Mouse (Mus musculus) brain, embryonic 14.5 days (tissue): ENCODE results near the gene Chd9. TPM values are rescaled to one million over a fixed set of nuclear protein-coding genes. Genes with fewer than 3 reads are reported as not detected.

ENCODE experiments used
- DNase-seq: peaks from one replicate; pipeline ENCODE4 v3.0.0-alpha.2; 2011; ENCODE audit warnings: low read depth
- CTCF ChIP-seq: fragments of 200-500 bp; IDR thresholded peaks from 2 replicates; pipeline ENCODE4 v1.5.1; 2012; ENCODE audit warnings: inconsistent platforms, mild to moderate bottlenecking, moderate library complexity, borderline replicate concordance; ENCODE audit not compliant: insufficient read depth, insufficient read length; ENCODE audit errors: extremely low read depth
- POLR2A ChIP-seq: fragments of 200-500 bp; IDR thresholded peaks from 2 replicates; pipeline ENCODE4 v1.6.1; 2012; ENCODE audit warnings: mild to moderate bottlenecking, inconsistent platforms, borderline replicate concordance; ENCODE audit not compliant: poor library complexity, insufficient read depth, insufficient read length, severe bottlenecking; ENCODE audit errors: extremely low read depth
- polyA plus RNA-seq: library from polyadenylated mRNA; depleted of rRNA; stranded (reverse); fragments of >200 nt; gene quantifications from 2 replicates; pipeline ENCODE4 v1.2.3, GENCODE M21; 2012

Gene Chd9
- polyA plus RNA-seq, 1 experiment = 74.7 TPM

DNA sequence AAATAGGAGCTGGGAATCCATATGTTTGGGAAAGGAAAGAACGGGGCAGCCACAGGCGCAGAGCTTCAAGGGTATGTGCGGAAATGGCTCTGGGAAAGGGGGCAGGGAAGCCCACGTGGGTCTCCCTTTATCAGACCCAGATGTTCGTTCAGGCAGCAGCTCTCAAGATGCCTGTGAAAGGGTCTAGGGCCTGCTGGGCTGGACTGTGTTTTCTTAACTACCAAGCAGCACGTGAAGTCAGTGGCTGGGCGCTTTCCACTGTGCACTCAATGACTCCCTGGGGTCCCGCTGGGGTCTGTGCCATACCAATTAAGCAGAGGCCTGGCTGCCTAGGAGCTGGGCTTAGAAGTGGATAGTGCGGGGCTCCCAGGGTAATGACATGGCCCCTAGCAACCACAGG lies 33.9 kb downstream of the Chd9 start:
- TF ChIP-seq CTCF (no peak), POLR2A (no peak)
- peak; percentile 95 for DNase-seq

GRCm38 (mm10) chr8:90867061-90867460 lies 38.9 kb downstream of the Chd9 start:
- DNase-seq = no peak
- TF ChIP-seq CTCF (no peak), POLR2A (no peak)

DNA sequence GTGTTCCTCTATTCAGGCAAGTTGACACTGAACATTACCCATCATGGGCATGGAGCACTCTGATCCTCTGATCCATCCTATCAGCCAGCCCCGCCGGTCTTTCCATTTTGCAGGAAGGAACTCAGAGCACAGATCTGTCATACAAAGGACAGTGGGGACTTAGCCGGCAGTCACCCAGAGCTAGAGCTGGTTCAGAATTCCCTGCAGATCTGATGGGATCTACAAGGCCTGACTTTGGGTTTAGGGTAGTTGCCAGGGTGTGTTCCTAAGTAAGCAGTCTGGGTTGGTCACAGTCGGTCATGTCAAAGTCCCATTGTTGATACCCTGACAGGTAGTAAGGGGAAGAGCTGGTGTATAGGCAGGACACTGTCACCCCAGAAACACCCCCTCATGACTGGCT lies 39.8 kb downstream of the Chd9 start:
- DNase-seq = no peak
- TF ChIP-seq CTCF (no peak), POLR2A (no peak)

DNA sequence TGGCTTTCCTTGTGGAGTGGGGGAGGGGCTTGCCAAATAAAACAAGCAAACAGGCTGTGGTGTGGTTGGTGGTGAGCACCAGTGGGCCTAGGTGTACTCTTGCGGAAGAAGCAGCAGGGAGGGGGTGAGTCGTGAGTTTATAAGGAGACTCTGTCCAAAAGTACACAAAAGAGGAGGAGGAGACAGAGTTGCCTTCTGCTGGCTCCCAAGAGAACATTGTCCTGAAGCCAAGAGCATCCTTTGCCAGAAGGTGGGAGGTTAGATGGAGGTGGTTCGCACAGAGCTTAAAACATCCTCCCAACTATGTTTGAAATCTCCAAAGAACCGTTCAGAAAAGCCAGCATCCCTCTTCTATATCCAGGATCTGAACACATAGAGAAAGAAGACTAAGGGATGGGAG lies 40.2 kb downstream of the Chd9 start:
- TF ChIP-seq CTCF (no peak), POLR2A (no peak)

DNA sequence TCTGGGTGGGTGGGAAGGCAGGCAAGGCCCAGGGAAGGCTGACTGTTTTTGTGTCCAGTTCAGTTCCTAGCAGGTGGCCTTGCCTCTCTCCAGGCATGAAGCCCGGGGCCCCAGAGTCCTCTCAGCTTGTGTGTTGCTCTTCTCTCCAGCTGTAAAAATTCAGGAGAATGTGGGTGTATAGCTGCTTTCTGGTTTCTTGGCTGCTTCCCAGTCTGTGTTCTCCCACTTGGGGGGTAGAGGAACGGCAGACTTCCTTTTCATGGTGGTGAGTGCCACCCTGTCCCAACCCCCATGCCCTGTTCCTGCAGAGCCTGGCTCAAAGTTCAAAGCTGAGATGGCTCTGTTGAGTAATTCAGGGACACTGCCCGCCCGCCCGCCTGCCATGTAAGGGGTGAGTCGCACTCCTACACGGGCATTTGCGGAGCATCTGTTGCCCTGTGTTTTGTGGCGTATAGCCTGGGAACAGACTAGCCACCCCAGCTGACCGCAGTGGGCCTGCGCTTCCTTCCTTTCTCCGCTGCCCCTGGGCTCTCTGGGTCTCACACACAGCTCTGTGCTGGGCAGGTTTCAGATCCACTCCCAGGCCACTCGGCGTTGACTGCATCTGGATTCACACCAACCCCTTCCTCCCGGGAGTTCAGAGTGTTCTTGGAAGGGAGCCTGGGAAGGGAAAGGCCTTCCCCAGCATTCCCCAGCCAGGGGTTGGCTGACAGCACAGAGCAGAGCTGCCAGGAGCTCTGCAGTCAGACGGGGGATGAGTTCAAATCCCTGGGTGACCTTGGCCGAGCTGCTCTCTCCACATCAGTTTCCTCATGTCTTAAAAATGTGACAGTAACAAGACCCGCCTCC lies 41.1 kb downstream of the Chd9 start:
- TF ChIP-seq CTCF = no peak
- no peak for TF ChIP-seq POLR2A
- DNase-seq = peak; percentile 86

More for the DNA sequence above, 40.2 kb downstream of the Chd9 start:
- DNase-seq = peak; percentile 22

DNA sequence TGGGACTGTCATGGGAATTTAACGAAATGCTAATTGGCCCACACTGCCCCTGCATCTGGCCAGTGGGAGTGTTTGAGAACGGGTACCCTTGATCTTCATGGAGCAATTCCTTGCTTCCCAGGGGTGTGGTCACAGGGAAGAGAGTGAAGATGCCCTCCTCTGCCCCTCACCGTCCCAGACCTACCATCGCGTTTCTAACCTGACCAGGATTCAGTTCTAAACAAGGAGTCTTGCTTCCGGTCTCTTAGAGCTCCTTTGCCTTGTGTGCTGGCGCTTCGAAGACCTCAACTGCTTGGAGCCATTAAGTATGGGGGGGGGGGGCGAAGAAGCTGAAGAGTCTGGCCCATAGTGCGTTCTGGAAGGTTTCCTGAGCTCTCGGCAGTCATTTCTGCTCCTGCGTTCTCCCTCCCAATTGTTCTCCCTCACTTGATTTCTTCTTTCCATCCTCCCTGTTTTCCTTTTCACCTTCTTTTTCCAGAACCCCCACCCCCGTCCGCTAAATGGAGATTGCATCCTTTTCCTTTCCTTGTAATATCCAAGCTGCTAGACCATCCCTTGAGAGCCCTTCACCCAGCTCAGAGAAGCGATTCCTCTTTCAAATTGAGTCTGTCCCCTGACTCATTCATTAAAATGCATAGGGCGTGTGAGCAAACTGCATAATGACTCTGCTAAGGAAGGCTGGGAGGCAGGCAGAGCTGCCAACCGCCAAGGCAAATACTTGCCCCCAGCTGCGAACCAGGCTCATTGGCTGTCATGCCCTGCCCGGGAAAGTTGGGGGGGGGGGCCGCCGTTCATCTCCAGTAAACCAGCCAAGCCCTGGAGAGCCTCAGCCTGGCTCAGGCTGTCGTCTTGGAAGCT lies 42.0 kb downstream of the Chd9 start:
- no peak for TF ChIP-seq CTCF
- no peak for TF ChIP-seq POLR2A
- DNase-seq = peak; percentile 97

DNA sequence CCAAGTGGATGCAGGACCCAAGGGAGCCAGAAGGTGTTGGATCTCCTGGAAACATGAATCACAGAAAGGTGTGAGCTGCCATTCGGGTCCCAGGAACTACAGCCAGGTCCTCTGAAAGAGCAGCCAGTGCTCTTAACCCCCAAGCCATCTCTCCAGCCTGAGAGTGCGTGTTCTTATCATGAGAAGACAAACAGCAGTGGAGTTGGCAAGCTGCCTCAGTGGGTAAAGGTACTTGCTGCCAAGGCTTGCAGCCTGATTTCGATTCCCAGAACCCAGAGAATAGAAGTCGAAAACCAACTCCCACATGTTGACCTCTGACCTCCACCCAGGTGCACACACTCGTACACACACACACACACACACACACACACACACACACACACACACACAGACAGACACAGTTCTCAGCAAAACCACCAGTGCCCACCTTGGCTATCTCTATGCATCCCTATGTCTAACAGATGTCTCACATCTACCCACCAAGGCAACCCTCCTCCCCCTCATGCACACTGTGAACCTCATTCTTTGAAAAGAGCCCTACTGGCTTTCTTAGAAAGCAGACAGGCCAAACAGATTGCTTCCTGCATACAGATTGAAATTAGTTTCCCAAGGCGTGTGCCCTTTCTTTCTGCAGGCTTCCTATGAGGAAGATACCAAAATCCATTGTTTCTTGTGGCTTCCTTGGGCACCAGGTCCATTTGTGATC lies 43.4 kb downstream of the Chd9 start:
- TF ChIP-seq POLR2A (no peak), CTCF (no peak)
- peak; percentile 84 for DNase-seq

DNA sequence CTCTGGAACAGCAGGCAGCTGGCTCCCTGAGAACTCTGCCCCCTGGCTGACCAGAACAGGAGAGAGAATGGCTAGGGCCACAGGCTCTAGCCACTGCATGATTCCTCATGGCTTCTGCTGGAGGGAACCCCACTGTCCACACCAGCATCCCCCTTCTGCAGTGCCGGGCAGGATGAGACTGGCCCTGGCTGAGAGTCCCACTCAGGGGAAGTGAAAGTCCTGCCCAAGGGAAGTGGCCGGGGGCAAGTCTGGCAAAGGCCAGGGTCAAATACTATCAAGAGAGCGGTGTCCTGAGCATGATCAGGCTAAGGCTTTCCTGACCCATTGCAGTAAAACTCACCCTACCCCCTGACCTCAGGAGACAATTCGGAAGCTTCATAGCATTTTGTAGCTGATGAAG lies 44.9 kb downstream of the Chd9 start:
- DNase-seq = no peak
- TF ChIP-seq CTCF (no peak), POLR2A (no peak)

GRCm38 (mm10) chr8:90876213-90876721 lies 48.1 kb downstream of the Chd9 start:
- TF ChIP-seq CTCF (no peak), POLR2A (no peak)
- peak; percentile 86 for DNase-seq

DNA sequence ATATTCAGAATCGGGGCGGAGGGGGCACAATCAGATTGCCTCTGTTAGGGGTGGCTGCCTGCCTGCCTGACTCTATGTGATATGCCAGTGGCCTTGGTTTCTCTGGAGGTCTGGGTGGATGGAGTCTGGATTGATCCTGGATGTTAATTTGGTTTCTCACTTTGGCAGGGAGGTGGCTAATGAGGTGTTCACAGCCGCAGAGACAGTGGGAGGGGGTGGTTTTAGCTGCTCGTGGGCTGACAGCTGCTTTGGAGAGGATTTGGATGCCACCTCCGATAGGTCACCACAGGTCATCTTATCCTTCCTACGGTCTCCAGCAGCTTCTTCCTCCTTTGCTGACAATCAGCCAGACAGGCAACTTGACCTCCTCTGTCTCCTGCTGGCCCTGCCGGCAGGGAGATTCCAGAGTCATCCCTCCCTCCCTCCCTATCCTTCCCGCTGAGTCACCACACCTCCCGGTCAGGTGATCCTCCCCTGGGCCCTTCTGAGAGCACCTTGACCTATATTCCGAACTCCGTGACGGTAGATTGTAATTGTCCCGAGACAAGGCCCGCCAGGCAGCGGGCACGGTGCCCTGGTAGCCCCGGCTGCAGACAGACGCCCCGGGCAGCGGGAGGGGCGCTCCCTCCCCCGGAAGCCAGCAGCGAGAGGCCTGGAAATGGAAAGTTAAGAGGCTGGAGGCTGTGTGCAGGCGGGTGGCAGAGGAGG lies 48.7 kb downstream of the Chd9 start:
- TF ChIP-seq CTCF (no peak), POLR2A (no peak)
- DNase-seq = peak; percentile 81
